Mouse (Mus musculus): ENCODE measurements at regions not wholly inside any gene's neighbourhood (a gene's known extent, or its start where the extent isn't known, plus 50 kb on each side); places are given as distances from the start of the nearest gene placed in this dataset.

GRCm38 (mm10) chr15:59908300-59908699, 108.1 kb downstream of the 4933412E24Rik start:
- H3K36me3 ChIP-seq (ENCODE audit: control insufficient read depth, insufficient read depth): no peaks in the 10 kb centered on the region
- H3K79me2 ChIP-seq (ENCODE audit: control insufficient read depth, insufficient read depth): no peaks in the 10 kb centered on the region
- TF ChIP-seq MYOD1 (IDR thresholded peaks at IDR 0.05; ENCODE audit: control insufficient read depth, insufficient read length, low read depth) (peak; percentile 65), CEBPB (IDR thresholded peaks at IDR 0.05; ENCODE audit: low read depth) (no peak)
- no peak overlapping the region for H3ac ChIP-seq (ENCODE audit: control insufficient read depth, insufficient read length, low read depth)
- no peaks in the 10 kb centered on the region for H3K79me3 ChIP-seq (ENCODE audit: low read depth)
- H3K27me3 ChIP-seq (ENCODE audit: control insufficient read depth, insufficient read depth, insufficient read length): no peaks in the 10 kb centered on the region
- no peak overlapping the region for H3K4me3 ChIP-seq (ENCODE audit: insufficient read depth, poor library complexity, severe bottlenecking)

DNA sequence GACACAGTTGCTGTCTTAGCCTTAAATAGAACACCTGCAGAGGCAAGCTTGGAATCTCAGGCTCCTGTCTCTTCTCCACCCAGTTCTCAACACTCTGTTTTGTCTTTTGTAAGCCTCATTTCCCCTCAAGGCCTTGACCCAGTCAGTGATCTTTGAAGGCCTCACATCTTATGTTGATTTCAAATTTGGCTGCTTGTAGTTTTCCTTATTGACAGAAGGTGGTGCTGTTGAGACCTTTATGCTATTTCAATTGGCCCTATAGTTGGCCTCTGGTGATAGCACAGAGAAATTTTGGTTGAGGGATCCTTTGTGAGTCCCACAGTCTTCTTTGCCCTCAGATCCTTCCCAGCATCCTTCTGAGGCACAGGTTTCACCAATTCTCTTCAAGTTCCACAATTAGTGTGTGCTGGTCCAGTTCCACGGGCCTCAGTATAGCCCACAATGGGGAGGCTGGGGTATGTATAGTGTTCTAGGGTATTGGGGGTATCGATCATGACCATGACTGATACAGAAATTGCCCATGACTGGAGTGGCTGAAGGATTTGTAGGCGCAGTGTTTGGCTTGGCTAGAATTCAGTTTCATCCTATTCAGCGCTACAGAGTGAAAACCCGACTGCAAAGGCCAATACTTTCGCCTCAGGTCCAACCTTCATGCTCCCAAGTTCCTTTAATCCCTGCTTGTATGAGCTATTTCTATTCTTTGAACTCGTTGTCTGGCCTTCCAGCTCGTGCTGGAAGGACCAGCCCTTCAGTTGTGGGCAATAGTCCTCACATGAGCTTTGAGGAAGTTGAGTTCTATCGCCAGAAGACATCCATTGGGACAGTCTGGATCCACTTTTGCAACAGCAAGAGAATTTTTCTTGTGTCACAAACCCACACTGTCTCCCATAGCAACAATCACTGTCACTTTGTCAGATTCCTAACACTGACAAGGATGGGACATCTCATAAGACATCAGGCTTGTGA, 110.3 kb downstream of the 4933412E24Rik start:
- Histone ChIP-seq H3K79me2 (ENCODE audit: control insufficient read depth, insufficient read depth) (no peaks in the 10 kb centered on the region), H3K36me3 (ENCODE audit: control insufficient read depth, insufficient read depth) (no peaks in the 10 kb centered on the region), H3K27me3 (ENCODE audit: control insufficient read depth, insufficient read depth, insufficient read length) (peaks cover 3% of the 10 kb centered on the region), H3K79me3 (ENCODE audit: low read depth) (no peaks in the 10 kb centered on the region), H3ac (ENCODE audit: control insufficient read depth, insufficient read length, low read depth) (no peak overlapping the region), H3K4me3 (ENCODE audit: insufficient read depth, poor library complexity, severe bottlenecking) (no peak overlapping the region)
- peak; percentile 2 for TF ChIP-seq CTCF (IDR thresholded peaks at IDR 0.05; ENCODE audit: control insufficient read depth, insufficient read depth, insufficient read length)
- no peak for TF ChIP-seq MYOD1 (IDR thresholded peaks at IDR 0.05; ENCODE audit: control insufficient read depth, insufficient read length, low read depth)

DNA sequence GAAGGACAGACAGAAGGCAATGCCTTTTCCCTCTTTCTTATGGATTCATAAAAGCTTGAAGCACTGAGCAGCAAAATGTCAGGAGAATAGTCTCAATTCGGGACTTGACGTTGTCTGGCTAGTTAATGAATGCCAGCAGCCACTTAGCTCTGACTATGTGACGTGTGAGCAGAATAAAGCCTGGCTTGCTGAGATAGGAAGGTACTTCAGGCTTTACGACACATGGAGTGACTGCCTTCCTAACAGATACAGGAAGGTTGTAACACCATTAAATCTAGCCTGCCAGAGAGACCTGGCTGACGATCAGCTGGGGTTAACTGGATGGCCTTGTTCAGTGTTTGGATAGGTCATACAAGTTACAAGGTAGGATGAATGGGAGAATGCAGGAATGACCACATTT, 111.7 kb downstream of the 4933412E24Rik start:
- no peak for TF ChIP-seq USF1 (IDR thresholded peaks at IDR 0.05; ENCODE audit: low read depth)
- no peak for TF ChIP-seq CTCF (IDR thresholded peaks at IDR 0.05; ENCODE audit: control insufficient read depth, insufficient read depth, insufficient read length)
- no peak for TF ChIP-seq FOSL1 (IDR thresholded peaks at IDR 0.05; ENCODE audit: insufficient read depth, low read length, poor library complexity, severe bottlenecking)
- TF ChIP-seq MAX (IDR thresholded peaks at IDR 0.05): no peak
- no peak overlapping the region for H3K4me3 ChIP-seq (ENCODE audit: insufficient read depth, poor library complexity, severe bottlenecking)
- H3K79me3 ChIP-seq (ENCODE audit: low read depth): no peaks in the 10 kb centered on the region
- no peak overlapping the region for H3ac ChIP-seq (ENCODE audit: control insufficient read depth, insufficient read length, low read depth)
- H3K79me2 ChIP-seq (ENCODE audit: control insufficient read depth, insufficient read depth): no peaks in the 10 kb centered on the region
- H3K27me3 ChIP-seq (ENCODE audit: control insufficient read depth, insufficient read depth, insufficient read length): peaks cover 3% of the 10 kb centered on the region
- no peaks in the 10 kb centered on the region for H3K36me3 ChIP-seq (ENCODE audit: control insufficient read depth, insufficient read depth)

DNA sequence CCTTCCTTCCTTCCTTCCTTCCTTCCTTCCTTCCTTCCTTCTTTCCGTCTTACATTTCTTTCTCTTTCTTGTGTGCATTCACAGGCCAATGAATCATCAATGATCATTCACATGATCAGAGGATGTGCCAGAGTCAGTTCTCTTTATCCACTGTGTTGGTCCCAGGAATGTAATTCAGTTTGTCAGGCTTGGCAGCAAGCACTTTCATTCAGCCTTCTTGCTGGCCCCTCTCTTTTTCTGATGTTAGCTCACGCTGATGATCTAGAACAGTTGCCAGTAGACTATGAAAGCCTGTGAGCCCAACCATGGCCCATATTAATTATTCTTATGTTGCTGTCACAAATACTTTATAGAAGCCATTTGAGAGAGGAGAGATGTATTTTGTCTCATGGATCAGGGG, 127.4 kb downstream of the 4933412E24Rik start:
- Histone ChIP-seq H3K27me3 (ENCODE audit: control insufficient read depth, insufficient read depth, insufficient read length) (no peaks in the 10 kb centered on the region), H3ac (ENCODE audit: control insufficient read depth, insufficient read length, low read depth) (no peak overlapping the region), H3K79me2 (ENCODE audit: control insufficient read depth, insufficient read depth) (no peaks in the 10 kb centered on the region), H3K36me3 (ENCODE audit: control insufficient read depth, insufficient read depth) (no peaks in the 10 kb centered on the region), H3K79me3 (ENCODE audit: low read depth) (no peaks in the 10 kb centered on the region), H3K4me3 (ENCODE audit: insufficient read depth, poor library complexity, severe bottlenecking) (no peak overlapping the region)
- no peak for TF ChIP-seq FOSL1 (IDR thresholded peaks at IDR 0.05; ENCODE audit: insufficient read depth, low read length, poor library complexity, severe bottlenecking)

GRCm38 (mm10) chr15:59888131-59888459, 128.3 kb downstream of the 4933412E24Rik start:
- TF ChIP-seq USF1 (IDR thresholded peaks at IDR 0.05; ENCODE audit: low read depth): no peak
- TF ChIP-seq MAX (IDR thresholded peaks at IDR 0.05): no peak
- no peak for TF ChIP-seq MYOD1 (IDR thresholded peaks at IDR 0.05; ENCODE audit: control insufficient read depth, insufficient read length, low read depth)
- TF ChIP-seq CEBPB (IDR thresholded peaks at IDR 0.05; ENCODE audit: low read depth): no peak
- TF ChIP-seq CTCF (IDR thresholded peaks at IDR 0.05; ENCODE audit: control insufficient read depth, insufficient read depth, insufficient read length): no peak
- no peak for TF ChIP-seq FOSL1 (IDR thresholded peaks at IDR 0.05; ENCODE audit: insufficient read depth, low read length, poor library complexity, severe bottlenecking)
- TF ChIP-seq MYOG (IDR thresholded peaks at IDR 0.05; ENCODE audit: control insufficient read depth, extremely low read depth, insufficient read length): no peak
- no peaks in the 10 kb centered on the region for H3K27me3 ChIP-seq (ENCODE audit: control insufficient read depth, insufficient read depth, insufficient read length)
- no peak overlapping the region for H3K4me3 ChIP-seq (ENCODE audit: insufficient read depth, poor library complexity, severe bottlenecking)
- no peaks in the 10 kb centered on the region for H3K79me2 ChIP-seq (ENCODE audit: control insufficient read depth, insufficient read depth)
- H3K36me3 ChIP-seq (ENCODE audit: control insufficient read depth, insufficient read depth): no peaks in the 10 kb centered on the region
- no peak overlapping the region for H3ac ChIP-seq (ENCODE audit: control insufficient read depth, insufficient read length, low read depth)
- no peaks in the 10 kb centered on the region for H3K79me3 ChIP-seq (ENCODE audit: low read depth)

- H3ac ChIP-seq (ENCODE audit: control insufficient read depth, insufficient read length, low read depth): no peak overlapping the region
- H3K36me3 ChIP-seq (ENCODE audit: control insufficient read depth, insufficient read depth): no peaks in the 10 kb centered on the region
- no peaks in the 10 kb centered on the region for H3K79me2 ChIP-seq (ENCODE audit: control insufficient read depth, insufficient read depth)
- no peak overlapping the region for H3K4me3 ChIP-seq (ENCODE audit: insufficient read depth, poor library complexity, severe bottlenecking)
- no peaks in the 10 kb centered on the region for H3K27me3 ChIP-seq (ENCODE audit: control insufficient read depth, insufficient read depth, insufficient read length)
- TF ChIP-seq MYOD1 (IDR thresholded peaks at IDR 0.05; ENCODE audit: control insufficient read depth, insufficient read length, low read depth): no peak
- no peak for TF ChIP-seq MAX (IDR thresholded peaks at IDR 0.05)
- no peak for TF ChIP-seq USF1 (IDR thresholded peaks at IDR 0.05; ENCODE audit: low read depth)
- no peak for TF ChIP-seq CEBPB (IDR thresholded peaks at IDR 0.05; ENCODE audit: low read depth)
- TF ChIP-seq MYOG (IDR thresholded peaks at IDR 0.05; ENCODE audit: control insufficient read depth, extremely low read depth, insufficient read length): no peak
- TF ChIP-seq CTCF (IDR thresholded peaks at IDR 0.05; ENCODE audit: control insufficient read depth, insufficient read depth, insufficient read length): no peak
- TF ChIP-seq FOSL1 (IDR thresholded peaks at IDR 0.05; ENCODE audit: insufficient read depth, low read length, poor library complexity, severe bottlenecking): no peak
- H3K79me3 ChIP-seq (ENCODE audit: low read depth): no peaks in the 10 kb centered on the region
Measured at GRCm38 (mm10) chr15:59887381-59888130, 128.9 kb downstream of the 4933412E24Rik start.

Data from C2C12 (cell line).